Mouse (Mus musculus): ENCODE data around the gene Zfp763.

- TF ChIP-seq CTCF (IDR thresholded peaks at IDR 0.05; ENCODE audit: borderline replicate concordance, insufficient read depth, low read depth, low read length) (no peak), POLR2A (IDR thresholded peaks at IDR 0.05; ENCODE audit: borderline replicate concordance, insufficient read depth, low read length) (no peak)
These were observed 41.1 kb downstream of the Zfp763 start for GRCm38 (mm10) chr17:32991965-32992698.

Data from cerebellum, adult 2 months (tissue).